Mouse (Mus musculus) embryonic fibroblast, embryonic 13.5 days (primary cell): ENCODE measurements around the gene Toe1. TPM values are rescaled to one million over a fixed set of nuclear protein-coding genes. Genes with fewer than 3 reads are reported as not detected.
A peak's percentile ranks its signal among the peaks of the same experiment; 100 is the strongest.

Experiments
- H3K27ac ChIP-seq: 2 replicates; pipeline ENCODE4 v1.5.1; 2012; ENCODE audit warnings: low read length, control low read depth, inconsistent platforms; ENCODE audit not compliant: insufficient read depth
- H3K4me1 ChIP-seq: 2 replicates; pipeline ENCODE4 v1.6.1; 2011; ENCODE audit warnings: low read length; ENCODE audit not compliant: control insufficient read depth, insufficient read depth
- H3K4me3 ChIP-seq: 2 replicates; pipeline ENCODE4 v1.5.1; 2011; ENCODE audit warnings: mild to moderate bottlenecking, control low read depth, low read length; ENCODE audit not compliant: insufficient read depth
- CTCF ChIP-seq: IDR thresholded peaks from 2 replicates; pipeline ENCODE4 v1.5.1; 2011; ENCODE audit warnings: mild to moderate bottlenecking, control low read depth, low read length, moderate library complexity, borderline replicate concordance; ENCODE audit not compliant: insufficient read depth
- POLR2A ChIP-seq: IDR thresholded peaks from 2 replicates; pipeline ENCODE4 v1.6.1; 2011; ENCODE audit warnings: low read depth, mild to moderate bottlenecking, control low read depth, low read length, moderate library complexity
- polyA plus RNA-seq: library from polyadenylated mRNA; stranded (reverse); fragments of >200 nt; gene quantifications from 2 replicates; pipeline ENCODE4 v1.2.4, GENCODE M21; 2011; ENCODE audit warnings: low read depth; ENCODE audit not compliant: missing spikeins, insufficient read length

Toe1 gene
- polyA plus RNA-seq, 1 experiment = 18.6 TPM

- no peak for TF ChIP-seq POLR2A
- peak; percentile 43; the same call in 1 of the 2 replicates for TF ChIP-seq CTCF
- no peak overlapping the region for H3K27ac ChIP-seq
- no peak overlapping the region for H3K4me3 ChIP-seq
- H3K4me1 ChIP-seq = no peaks in the 10 kb centered on the region
Observed at GRCm38 (mm10) chr4:116827819-116828218, 20.4 kb upstream of the Toe1 start.

GRCm38 (mm10) chr4:116824541-116825004, 17.1 kb upstream of the Toe1 start:
- Histone ChIP-seq H3K4me1 (no peaks in the 10 kb centered on the region), H3K27ac (no peak overlapping the region), H3K4me3 (peak overlapping the region; percentile 35)
- TF ChIP-seq CTCF (no peak), POLR2A (peak; percentile 70)

- Histone ChIP-seq H3K27ac (no peak within 1 kb of the TSS), H3K4me3 (peak within 1 kb of the TSS; percentile 55), H3K4me1 (no peaks in the 10 kb centered on the region)
- TF ChIP-seq CTCF = no peak
Observed at GRCm38 (mm10) chr4:116821694-116822016, 14.2 kb upstream of the Toe1 start, which contains the start of gene Hpdl. Gene Hpdl, minus strand, starts transcription at chr4:116821707.

GRCm38 (mm10) chr4:116820902-116821693, 13.7 kb upstream of the Toe1 start:
- no peaks in the 10 kb centered on the region for H3K4me1 ChIP-seq
- TF ChIP-seq CTCF (no peak), POLR2A (peak; percentile 70)
- H3K27ac ChIP-seq = no peak overlapping the region
- peak overlapping the region; percentile 55 for H3K4me3 ChIP-seq

- Histone ChIP-seq H3K4me3 (peak overlapping the region; percentile 55), H3K27ac (no peak overlapping the region), H3K4me1 (no peaks in the 10 kb centered on the region; the same call in 1 of the 2 replicates)
- no peak for TF ChIP-seq CTCF
- TF ChIP-seq POLR2A = no peak
Observed at GRCm38 (mm10) chr4:116819968-116820901, 12.8 kb upstream of the Toe1 start.

- no peak for TF ChIP-seq POLR2A
- TF ChIP-seq CTCF = no peak
- Histone ChIP-seq H3K4me1 (peaks cover 4% of the 10 kb centered on the region; the same call in 1 of the 2 replicates), H3K27ac (no peak overlapping the region), H3K4me3 (no peak overlapping the region)
Observed at GRCm38 (mm10) chr4:116817486-116817885, 10.0 kb upstream of the Toe1 start.

- TF ChIP-seq POLR2A = no peak
- no peak for TF ChIP-seq CTCF
- peaks cover 4% of the 10 kb centered on the region; the same call in 1 of the 2 replicates for H3K4me1 ChIP-seq
- no peak overlapping the region for H3K4me3 ChIP-seq
- peak overlapping the region; percentile 2 for H3K27ac ChIP-seq
Observed at GRCm38 (mm10) chr4:116815276-116815675, 7.8 kb upstream of the Toe1 start.

GRCm38 (mm10) chr4:116811012-116811411, 3.6 kb upstream of the Toe1 start:
- peaks cover 8% of the 10 kb centered on the region for H3K4me1 ChIP-seq
- H3K4me3 ChIP-seq = no peak overlapping the region
- no peak for TF ChIP-seq CTCF
- TF ChIP-seq POLR2A = no peak
- H3K27ac ChIP-seq = no peak overlapping the region

- Histone ChIP-seq H3K4me3 (no peak overlapping the region), H3K4me1 (no peaks in the 10 kb centered on the region), H3K27ac (no peak overlapping the region)
- TF ChIP-seq POLR2A = no peak
- 0 out of 2 replicates have a peak, but pooled peaks have one; percentile 13 for TF ChIP-seq CTCF
Observed at GRCm38 (mm10) chr4:116799901-116800300, 7.5 kb downstream of the Toe1 start.
